In genomic region chr6:58998528-58998927, GRCm38 (mm10) we compare ENCODE assay signal across 10 mouse cellular contexts. TPM values are rescaled to one million over a fixed set of nuclear protein-coding genes. Genes with fewer than 3 reads are reported as not detected.
DNase-seq lines count a peak whose midpoint lies in the region; ATAC-seq and TF ChIP-seq lines count a peak whose summit lies in the region.
"Had no signal": no experiment of that assay in that cellular context is flagged by ENCODE, and none has a peak within 500 bp of the region (broad histone marks: within the 10 kb centered on the region; RNA-seq: fewer than 3 reads in every experiment).

No protein-coding gene starts in this region.

- DNase-seq in heart, adult 11 months: no peak
- DNase-seq in lung, postnatal 0 days (ENCODE audit: low spot score): no peak
- no peak for DNase-seq in lung, postnatal 14 days
- DNase-seq in testis, postnatal 10 days (ENCODE audit: low spot score): no peak
- no peak for DNase-seq in cerebellum, postnatal 14 days

- no peak overlapping the region for H3K4me3 ChIP-seq in heart, embryonic 14.5 days (ENCODE audit: control insufficient read depth in 1 of 2, insufficient read depth in 1 of 2, low read depth in 1 of 2, low read length in 2 of 2)
- no peak overlapping the region for H3K4me3 ChIP-seq in lung, postnatal 0 days (ENCODE audit: low read depth, low read length)
- H3K4me3 ChIP-seq in kidney, embryonic 14.5 days (ENCODE audit: low read length): no peak overlapping the region
- no peak overlapping the region for H3K4me3 ChIP-seq in stomach, embryonic 16.5 days (replicated peaks; ENCODE audit: low read length)
- H3K4me3 ChIP-seq: midbrain, embryonic 13.5 days had no signal

- peaks cover 2 to 4% of the 10 kb centered on the region in 2 experiments for H3K4me1 ChIP-seq in heart, embryonic 14.5 days (ENCODE audit: control insufficient read depth in 2 of 2, insufficient read depth in 2 of 2, low read length in 2 of 2)
- H3K4me1 ChIP-seq in lung, postnatal 0 days (ENCODE audit: insufficient read depth, low read depth, low read length): 0 out of 2 replicates have a peak, but pooled peaks cover 6% of the 10 kb centered on the region
- peaks cover 6% of the 10 kb centered on the region; the same call in 1 of the 2 replicates for H3K4me1 ChIP-seq in kidney, embryonic 14.5 days (ENCODE audit: control insufficient read depth, insufficient read depth, low read length)
- H3K4me1 ChIP-seq in stomach, embryonic 16.5 days (ENCODE audit: control insufficient read depth, insufficient read depth, low read length): peaks cover 13% of the 10 kb centered on the region
- H3K4me1 ChIP-seq: midbrain, embryonic 13.5 days had no signal

- 56% methylated on average over 4 of the region's 4 CpGs for WGBS in heart, embryonic 14.5 days
- 37% methylated on average over 4 of the region's 4 CpGs for WGBS in lung, postnatal 0 days
- 42% methylated on average over 4 of the region's 4 CpGs for WGBS in kidney, embryonic 14.5 days
- 50% methylated on average over 4 of the region's 4 CpGs for WGBS in stomach, embryonic 16.5 days

- ATAC-seq in heart, embryonic 14.5 days (ENCODE audit: insufficient number of reproducible peaks, insufficient read depth, low FRiP score, low read depth): no peak
- ATAC-seq in lung, postnatal 0 days: no peak
- peak; percentile 60; the same call in 1 of the 2 replicates for ATAC-seq in kidney, embryonic 14.5 days (ENCODE audit: low FRiP score, low TSS enrichment)
- ATAC-seq in stomach, embryonic 16.5 days (ENCODE audit: insufficient read depth, low FRiP score): peak; percentile 40; the same call in 1 of the 2 replicates
- ATAC-seq: midbrain, embryonic 13.5 days had no signal

- no peak for TF ChIP-seq CTCF in lung, postnatal 0 days (IDR thresholded peaks at IDR 0.05)

- H3K9ac ChIP-seq in heart, embryonic 14.5 days (ENCODE audit: low read length): no peak overlapping the region
- H3K9ac ChIP-seq in lung, postnatal 0 days (replicated peaks; ENCODE audit: low read depth): no peak overlapping the region
- H3K9ac ChIP-seq in kidney, embryonic 14.5 days (ENCODE audit: low read depth, low read length): no peak overlapping the region
- H3K9ac ChIP-seq in stomach, embryonic 16.5 days (ENCODE audit: low read length): no peak overlapping the region
- H3K9ac ChIP-seq: liver, embryonic 14.5 days; midbrain, embryonic 13.5 days had no signal

- no peaks in the 10 kb centered on the region for H3K9me3 ChIP-seq in heart, embryonic 14.5 days (ENCODE audit: control insufficient read depth, low read length)
- H3K9me3 ChIP-seq in lung, postnatal 0 days (ENCODE audit: low read length): no peaks in the 10 kb centered on the region
- no peaks in the 10 kb centered on the region for H3K9me3 ChIP-seq in kidney, embryonic 14.5 days (ENCODE audit: control insufficient read depth, low read length)
- no peaks in the 10 kb centered on the region for H3K9me3 ChIP-seq in stomach, embryonic 16.5 days (replicated peaks; ENCODE audit: control insufficient read depth, low read length)
- H3K9me3 ChIP-seq: midbrain, embryonic 13.5 days had no signal

- H3K4me2 ChIP-seq in heart, embryonic 14.5 days (ENCODE audit: low read length): peak overlapping the region; percentile 24; the same call in 1 of the 2 replicates
- peak overlapping the region; percentile 37 for H3K4me2 ChIP-seq in lung, postnatal 0 days (replicated peaks; ENCODE audit: low read depth, low read length)
- no peak overlapping the region for H3K4me2 ChIP-seq in kidney, embryonic 14.5 days (replicated peaks; ENCODE audit: low read depth, low read length)
- peak overlapping the region; percentile 33; the same call in 1 of the 2 replicates for H3K4me2 ChIP-seq in stomach, embryonic 16.5 days (ENCODE audit: low read depth, low read length)
- H3K4me2 ChIP-seq: midbrain, embryonic 13.5 days had no signal

- H3K27ac ChIP-seq in heart, embryonic 14.5 days (replicated peaks in 1 of 2; ENCODE audit: control insufficient read depth in 1 of 2, insufficient read depth in 1 of 2, low read depth in 2 of 2, low read length in 2 of 2): no peak overlapping the region
- H3K27ac ChIP-seq in lung, postnatal 0 days (ENCODE audit: low read length): peak overlapping the region; percentile 62
- no peak overlapping the region; the same call in 1 of the 2 replicates for H3K27ac ChIP-seq in kidney, embryonic 14.5 days (ENCODE audit: low read depth, low read length)
- H3K27ac ChIP-seq in stomach, embryonic 16.5 days (ENCODE audit: low read length): peak overlapping the region; percentile 64
- H3K27ac ChIP-seq: liver, embryonic 14.5 days; midbrain, embryonic 13.5 days had no signal

- H3K27me3 ChIP-seq in heart, embryonic 14.5 days (ENCODE audit: control insufficient read depth, insufficient read depth, low read length): no peaks in the 10 kb centered on the region
- no peaks in the 10 kb centered on the region for H3K27me3 ChIP-seq in lung, postnatal 0 days (replicated peaks; ENCODE audit: insufficient read depth, low read length)
- H3K27me3 ChIP-seq in kidney, embryonic 14.5 days (ENCODE audit: control insufficient read depth, insufficient read depth, low read length): no peaks in the 10 kb centered on the region
- H3K27me3 ChIP-seq in stomach, embryonic 16.5 days (ENCODE audit: control insufficient read depth, insufficient read depth, low read length): no peaks in the 10 kb centered on the region
- H3K27me3 ChIP-seq: midbrain, embryonic 13.5 days had no signal

- no peak for TF ChIP-seq EP300 in lung, postnatal 0 days (IDR thresholded peaks at IDR 0.05)

- H3K36me3 ChIP-seq in heart, embryonic 14.5 days (ENCODE audit: control insufficient read depth, insufficient read depth, low read length): no peaks in the 10 kb centered on the region
- no peaks in the 10 kb centered on the region for H3K36me3 ChIP-seq in lung, postnatal 0 days (ENCODE audit: insufficient read depth, low read length)
- no peaks in the 10 kb centered on the region for H3K36me3 ChIP-seq in kidney, embryonic 14.5 days (ENCODE audit: control insufficient read depth, insufficient read depth, low read length)
- no peaks in the 10 kb centered on the region for H3K36me3 ChIP-seq in stomach, embryonic 16.5 days (ENCODE audit: control insufficient read depth, insufficient read depth, low read length)
- H3K36me3 ChIP-seq: midbrain, embryonic 13.5 days had no signal

RNA-seq across cellular contexts. Expression of gene Fam13a, which starts 25.8 kb away (rescaled TPM):
- polyA plus RNA-seq in heart, embryonic 14.5 days (2014; fragmentation: Nextera tagmentation; extraction: Ambion mirVana): 8.9 and 9.0 TPM in 2 replicates
- 21.4 and 23.5 TPM in 2 replicates for polyA plus RNA-seq in lung, postnatal 0 days (2015; fragmentation: Nextera tagmentation; extraction: Ambion mirVana)
- 5.5 and 8.7 TPM in 2 replicates for polyA plus RNA-seq in kidney, embryonic 14.5 days (2014; fragmentation: Nextera tagmentation; extraction: Ambion mirVana)
- 13.8 and 14.9 TPM in 2 replicates for polyA plus RNA-seq in stomach, embryonic 16.5 days (2015; fragmentation: Nextera tagmentation; extraction: Ambion mirVana)

Comparison
In these comparisons a context has a peak if more than half of its experiments do, and no peak if none do; other contexts are left out.
1. ATAC-seq: peak in kidney, embryonic 14.5 days (single experiment) and stomach, embryonic 16.5 days (single experiment); none in heart, embryonic 14.5 days (single experiment) and lung, postnatal 0 days (single experiment).
2. H3K27ac ChIP-seq: peak in lung, postnatal 0 days (single experiment) and stomach, embryonic 16.5 days (single experiment); none in heart, embryonic 14.5 days (0 of 2) and kidney, embryonic 14.5 days (single experiment).